Mouse (Mus musculus) splenic B cell, adult 2 months (primary cell): ENCODE results near the gene Gin1.

Source experiments
- DNase-seq: peaks from one replicate; pipeline ENCODE4 v3.0.0-alpha.2; 2011; ENCODE audit warnings: low read depth, low spot score
- H3K27me3 ChIP-seq: 2 replicates; pipeline ENCODE4 v1.6.1; 2012; ENCODE audit warnings: mild to moderate bottlenecking, low read length, moderate library complexity, mixed read lengths; ENCODE audit not compliant: control insufficient read depth, poor library complexity, insufficient read depth, severe bottlenecking
- H3K36me3 ChIP-seq: 2 replicates; pipeline ENCODE4 v1.6.1; 2012; ENCODE audit warnings: mild to moderate bottlenecking, low read length, moderate library complexity, mixed read lengths; ENCODE audit not compliant: control insufficient read depth, poor library complexity, insufficient read depth, severe bottlenecking

The Gin1 gene

DNA sequence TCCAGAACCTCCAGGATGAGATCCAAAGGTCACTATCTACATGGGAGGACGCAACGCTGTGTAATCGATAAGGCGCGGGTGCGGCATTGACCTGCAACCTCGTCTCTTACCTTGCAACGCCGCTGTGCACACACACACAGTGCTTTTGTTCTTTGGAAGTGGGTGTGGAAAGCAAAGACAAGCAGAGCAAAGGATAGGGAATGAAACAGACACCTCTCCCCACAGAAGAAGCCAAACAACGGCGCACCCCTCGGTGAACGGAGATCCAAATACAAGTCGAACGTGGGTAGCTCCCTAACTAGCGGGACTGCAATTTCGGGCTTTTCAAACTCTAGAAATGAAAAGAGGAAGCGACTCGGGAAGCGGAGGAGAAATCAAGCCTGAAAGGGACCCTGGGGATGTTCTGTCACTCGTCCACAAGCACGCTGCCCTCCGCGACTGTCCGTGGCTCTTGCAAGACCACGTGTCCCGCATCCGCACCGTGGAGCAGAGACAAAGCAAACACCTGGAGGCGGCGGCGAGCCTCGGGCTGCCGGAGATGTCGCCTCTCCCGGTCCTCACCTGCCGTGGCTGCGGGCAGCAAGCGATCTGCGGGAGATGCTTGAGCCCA, 573 bp upstream of the Gin1 start:
- H3K36me3 ChIP-seq, result no peaks in the 10 kb centered on the region
- peak; percentile 25 for DNase-seq

DNA sequence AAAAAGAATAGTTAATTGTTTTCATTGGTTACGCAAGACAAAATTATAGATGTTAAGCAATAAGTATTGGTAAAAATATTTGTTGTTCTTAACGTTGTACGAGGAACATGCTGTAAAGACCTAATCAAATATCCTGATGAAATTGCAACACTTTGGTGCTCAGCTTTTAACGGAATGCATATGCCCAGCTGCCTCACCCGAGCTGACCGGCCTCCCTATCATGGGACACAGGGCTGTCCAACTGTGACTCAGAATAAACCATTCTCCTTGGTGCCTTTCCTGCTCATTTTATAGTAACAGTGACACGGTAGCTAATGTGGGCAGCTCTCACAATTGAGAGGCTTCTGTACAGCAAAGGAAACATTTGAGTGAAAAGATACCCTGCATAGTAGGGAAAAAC, 1.1 kb downstream of the Gin1 start:
- DNase-seq, result no peak
- H3K36me3 ChIP-seq, result no peaks in the 10 kb centered on the region
- H3K27me3 ChIP-seq, result no peaks in the 10 kb centered on the region

More for the DNA sequence above, 573 bp upstream of the Gin1 start:
- H3K27me3 ChIP-seq, result no peaks in the 10 kb centered on the region

DNA sequence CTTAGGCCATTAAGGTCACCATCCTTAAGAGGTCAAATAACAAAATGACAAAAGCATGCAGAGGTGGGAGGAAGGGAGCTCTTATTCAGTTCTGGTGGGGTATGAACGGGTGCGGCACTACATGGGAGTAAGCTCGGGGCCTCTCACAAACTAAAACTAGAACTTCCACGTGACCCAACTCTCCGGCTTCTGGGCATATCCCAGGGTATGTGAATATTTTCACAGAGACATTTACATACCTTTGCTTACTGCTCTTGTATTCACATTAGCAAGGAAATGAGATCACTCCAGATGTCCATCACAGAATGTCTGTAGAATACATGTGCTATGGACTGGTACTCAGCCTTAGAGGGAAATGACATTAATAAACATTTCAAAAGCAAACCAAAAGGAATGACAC, 1.8 kb downstream of the Gin1 start:
- no peaks in the 10 kb centered on the region for H3K27me3 ChIP-seq
- no peaks in the 10 kb centered on the region for H3K36me3 ChIP-seq
- no peak for DNase-seq

DNA sequence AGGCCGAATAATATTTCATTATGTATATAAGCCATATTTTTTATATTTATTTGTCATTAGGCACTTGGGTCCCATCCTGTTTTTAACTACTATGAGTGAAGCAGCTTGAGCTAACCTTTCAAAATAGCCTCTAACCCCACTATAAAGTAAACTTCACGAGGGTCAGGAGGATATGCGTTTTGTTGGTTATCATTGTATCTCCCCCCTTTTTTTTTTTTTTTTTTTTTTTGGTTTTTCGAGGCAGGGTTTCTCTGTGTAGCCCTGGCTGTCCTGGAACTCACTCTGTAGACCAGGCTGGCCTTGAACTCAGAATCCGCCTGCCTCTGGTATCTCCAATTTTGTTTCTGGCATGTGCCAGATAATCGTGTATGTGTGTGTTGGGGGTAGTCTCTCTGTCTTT, 3.4 kb downstream of the Gin1 start:
- Histone ChIP-seq H3K36me3 (no peaks in the 10 kb centered on the region), H3K27me3 (no peaks in the 10 kb centered on the region)
- no peak for DNase-seq

DNA sequence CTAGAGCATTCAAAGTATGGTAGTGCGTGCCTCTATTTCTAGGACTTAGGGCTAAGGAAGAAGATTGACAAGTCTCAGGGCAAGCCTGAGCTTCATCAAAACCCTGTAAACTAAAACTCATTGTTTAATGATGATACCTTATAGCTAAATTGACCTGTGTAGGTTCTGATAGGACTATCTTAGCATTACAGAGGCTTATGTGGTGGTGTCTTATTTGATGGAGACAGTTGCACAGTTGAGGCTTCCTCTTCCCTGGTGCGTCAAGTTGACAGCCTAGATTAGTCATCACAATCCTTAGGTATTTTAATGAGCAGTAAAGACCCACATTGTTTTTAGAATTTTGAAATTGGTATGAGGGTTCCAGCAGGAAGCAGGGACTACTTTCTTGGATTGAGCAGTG, 4.0 kb downstream of the Gin1 start:
- no peak for DNase-seq

DNA sequence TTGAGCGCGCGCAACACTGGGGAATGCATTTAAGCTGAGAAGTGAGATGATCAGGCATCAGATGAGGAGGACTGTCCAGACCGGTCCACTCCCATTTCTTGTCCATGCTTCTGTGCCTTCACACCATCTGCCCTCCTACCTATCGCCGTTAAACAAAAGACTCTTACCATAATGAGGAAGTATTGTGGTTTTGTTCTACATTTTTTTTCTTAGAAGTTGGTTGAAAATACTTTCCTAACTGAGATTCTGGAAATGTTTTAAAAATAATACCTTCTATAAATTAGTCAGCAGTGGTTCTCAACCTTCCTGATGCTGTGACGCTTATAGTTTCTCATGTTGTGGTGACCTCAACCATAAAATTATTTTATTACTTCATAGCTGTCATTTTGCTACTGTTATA, 11.7 kb downstream of the Gin1 start:
- Histone ChIP-seq H3K27me3 (no peaks in the 10 kb centered on the region), H3K36me3 (no peaks in the 10 kb centered on the region)
- DNase-seq, result peak; percentile 26

More for the DNA sequence above, 4.0 kb downstream of the Gin1 start:
- Histone ChIP-seq H3K27me3 (no peaks in the 10 kb centered on the region), H3K36me3 (no peaks in the 10 kb centered on the region)

DNA sequence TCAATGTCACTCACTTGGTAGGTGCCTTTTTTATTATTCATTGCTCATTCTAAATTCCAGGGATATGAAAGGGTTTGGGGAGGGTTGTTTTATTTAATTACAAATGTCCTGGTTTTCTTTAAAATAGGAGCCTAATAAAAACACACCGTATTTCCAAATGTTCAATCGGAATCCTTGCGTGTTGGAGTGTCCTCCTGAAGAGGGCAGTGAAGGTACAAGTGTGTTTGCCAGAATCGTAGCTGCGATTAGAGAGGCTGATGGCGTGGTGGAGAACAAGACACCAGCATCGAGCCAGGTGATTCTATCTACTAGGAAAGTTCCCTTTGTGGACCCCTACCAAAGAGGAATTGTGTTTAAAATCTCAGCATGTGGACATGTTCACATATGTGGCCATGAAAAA, 15.0 kb downstream of the Gin1 start:
- Histone ChIP-seq H3K27me3 (no peaks in the 10 kb centered on the region), H3K36me3 (no peaks in the 10 kb centered on the region)
- DNase-seq, result no peak

DNA sequence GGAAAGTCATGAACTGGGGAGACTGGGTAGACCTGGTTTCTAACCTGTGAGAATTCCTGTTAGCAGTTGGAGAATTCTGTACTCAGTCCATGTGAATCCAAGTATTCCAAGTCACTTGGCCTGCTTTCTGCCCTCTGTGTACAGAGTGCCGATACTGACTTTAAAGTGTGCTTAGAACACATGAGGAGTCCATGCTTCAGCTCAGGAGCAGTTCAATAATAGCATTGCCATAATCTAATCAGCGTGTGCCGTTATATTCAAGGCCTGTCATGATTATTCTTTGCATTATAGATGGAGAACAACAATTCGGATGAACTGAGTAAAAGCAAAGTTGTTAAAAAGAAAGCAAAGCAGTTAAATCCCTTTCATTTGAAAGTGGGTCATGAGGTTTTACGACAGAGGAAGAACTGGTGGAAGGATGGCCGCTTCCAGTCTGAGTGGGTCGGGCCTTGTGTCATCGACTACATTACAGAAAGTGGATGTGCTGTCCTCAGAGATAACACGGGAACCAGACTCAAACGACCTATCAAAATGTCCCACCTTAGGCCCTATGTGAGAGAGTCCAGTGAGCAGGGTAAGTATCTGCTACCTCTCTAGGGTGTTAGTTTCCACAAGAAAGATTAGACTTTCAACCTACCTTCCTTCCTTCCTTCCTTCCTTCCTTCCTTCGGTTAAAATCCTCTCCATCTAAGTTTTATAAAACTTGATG, 15.9 kb downstream of the Gin1 start:
- no peak for DNase-seq

DNA sequence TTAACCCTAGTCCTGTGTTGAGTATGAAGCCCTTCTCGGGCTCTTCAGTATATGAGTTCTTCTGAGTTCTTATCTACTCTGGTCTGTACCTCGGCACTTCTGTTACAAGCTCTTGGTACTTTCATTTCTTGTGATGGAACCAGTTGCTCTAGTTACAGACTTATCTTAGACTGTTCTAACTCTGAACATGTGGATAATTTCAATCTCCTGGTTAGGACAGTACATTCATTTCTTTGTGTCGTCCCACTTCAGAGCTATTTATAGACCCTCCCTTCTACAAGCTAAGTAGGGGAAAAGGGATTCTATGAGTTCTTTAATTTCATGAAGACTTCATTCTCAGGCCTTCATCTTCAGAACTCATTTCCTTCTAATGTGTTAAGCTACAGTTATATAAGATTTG, 17.7 kb downstream of the Gin1 start:
- Histone ChIP-seq H3K36me3 (no peaks in the 10 kb centered on the region), H3K27me3 (no peaks in the 10 kb centered on the region)
- DNase-seq, result no peak

More for the DNA sequence above, 15.9 kb downstream of the Gin1 start:
- H3K36me3 ChIP-seq, result no peaks in the 10 kb centered on the region
- H3K27me3 ChIP-seq, result no peaks in the 10 kb centered on the region

DNA sequence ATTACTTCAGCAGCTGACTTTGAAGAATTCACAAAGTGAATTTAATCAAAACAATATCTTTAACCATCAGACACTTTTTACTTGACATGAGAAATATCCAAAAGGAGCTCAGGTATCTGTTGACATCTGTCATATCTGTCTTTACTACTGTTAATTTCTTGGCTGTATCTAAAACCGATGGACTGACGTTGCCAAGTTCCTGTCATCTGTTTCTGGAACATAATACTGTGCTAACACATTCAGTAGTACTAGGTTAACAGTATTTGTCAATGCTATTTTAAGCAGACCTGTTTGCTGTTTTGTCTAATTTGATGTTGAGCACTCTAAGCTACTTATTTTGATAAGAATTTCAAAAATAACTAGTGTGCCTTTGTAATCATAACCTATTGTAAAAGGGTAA, 18.5 kb downstream of the Gin1 start:
- Histone ChIP-seq H3K36me3 (no peaks in the 10 kb centered on the region), H3K27me3 (no peaks in the 10 kb centered on the region)
- DNase-seq, result no peak

DNA sequence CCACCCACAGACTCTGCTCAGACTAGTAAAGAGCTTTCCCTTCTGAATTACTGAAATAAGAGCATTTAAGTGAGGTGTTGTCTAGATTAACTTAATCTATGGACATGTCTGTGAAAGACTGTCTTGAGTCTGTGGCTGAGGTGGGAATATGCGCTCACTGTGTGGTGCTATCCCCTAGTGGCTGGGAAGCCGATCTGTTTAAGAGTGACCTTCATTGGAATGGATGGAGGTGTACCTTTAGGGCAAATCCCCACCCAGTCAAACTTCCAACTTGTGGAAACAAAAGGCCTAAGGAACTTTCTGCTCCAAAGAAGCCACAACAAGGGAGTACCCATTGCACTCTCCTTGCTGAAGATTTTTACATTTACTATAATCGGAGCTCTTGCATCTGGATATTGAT, 24.1 kb downstream of the Gin1 start:
- Histone ChIP-seq H3K27me3 (no peaks in the 10 kb centered on the region), H3K36me3 (no peaks in the 10 kb centered on the region)
- no peak for DNase-seq

DNA sequence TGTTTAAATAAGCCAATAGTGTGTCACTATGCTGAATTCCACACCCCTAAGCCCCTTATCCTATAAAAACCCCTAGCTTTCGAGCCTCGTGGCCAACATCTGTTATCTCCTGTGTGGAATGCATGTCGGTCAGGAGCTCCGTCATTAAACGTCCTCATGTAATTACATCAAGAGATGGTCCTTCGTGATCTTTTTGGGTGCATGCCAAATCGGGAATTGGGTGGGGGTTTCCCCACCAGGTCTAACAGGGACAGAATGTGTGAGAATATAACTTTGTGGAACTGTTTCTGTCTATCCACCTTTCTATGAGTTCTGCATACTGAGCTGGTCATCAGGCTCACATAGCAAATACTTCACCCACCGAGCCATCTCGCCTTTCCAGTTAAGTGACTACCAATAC, 26.0 kb downstream of the Gin1 start:
- Histone ChIP-seq H3K36me3 (no peaks in the 10 kb centered on the region), H3K27me3 (no peaks in the 10 kb centered on the region)
- DNase-seq, result no peak

DNA sequence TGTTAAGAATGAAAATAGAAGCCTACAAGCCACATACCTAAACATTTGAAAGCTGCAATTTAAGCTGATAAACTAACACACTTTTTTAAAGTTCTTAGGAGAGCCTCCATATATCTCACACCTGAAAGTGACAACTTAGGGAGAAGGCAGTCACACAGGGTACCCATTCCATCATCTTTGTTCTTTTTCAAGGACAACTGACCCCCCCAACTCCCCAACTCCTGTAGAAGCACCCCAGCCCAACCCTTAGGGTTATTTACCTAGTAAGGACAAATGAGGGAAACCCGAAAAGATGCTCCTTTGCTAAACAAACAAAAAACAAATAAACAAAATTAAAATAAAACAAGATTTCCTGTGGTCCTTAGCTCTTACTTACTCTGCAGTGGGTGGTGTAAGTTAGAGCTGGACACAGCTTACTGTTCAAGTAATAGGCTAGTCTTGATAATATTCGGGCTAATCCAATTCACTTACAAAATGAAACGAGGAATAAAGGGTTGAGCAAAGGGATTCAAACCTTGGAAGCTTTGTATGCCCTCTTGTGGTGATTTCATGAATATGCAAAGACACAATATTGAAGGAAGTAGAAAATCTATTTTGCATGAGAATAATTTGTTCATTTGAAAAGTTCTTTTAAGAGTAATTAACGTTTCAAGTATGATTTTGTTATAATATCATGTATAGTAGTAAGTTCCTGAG, 32.4 kb downstream of the Gin1 start:
- Histone ChIP-seq H3K36me3 (no peaks in the 10 kb centered on the region), H3K27me3 (no peaks in the 10 kb centered on the region)
- DNase-seq, result peak; percentile 33

DNA sequence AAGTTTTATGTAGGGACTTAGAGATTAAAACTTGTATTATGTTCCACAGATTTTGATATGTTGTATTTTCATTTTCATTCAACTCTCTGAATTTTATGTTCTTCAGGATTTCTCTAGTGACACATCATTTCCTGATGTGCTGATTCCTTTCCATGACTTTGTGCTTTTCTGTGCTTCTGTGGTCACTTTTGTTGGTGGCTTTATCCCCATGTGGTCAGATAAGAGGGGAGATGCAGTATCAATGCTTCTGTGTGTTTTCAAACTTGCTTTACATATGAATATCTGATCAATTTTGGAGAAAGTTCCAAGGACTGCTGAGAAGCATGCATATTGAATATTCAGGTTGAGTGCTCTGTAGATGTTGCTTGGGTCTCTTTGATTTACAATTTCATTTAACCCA, 34.5 kb downstream of the Gin1 start:
- no peaks in the 10 kb centered on the region for H3K27me3 ChIP-seq
- no peak for DNase-seq
- no peaks in the 10 kb centered on the region for H3K36me3 ChIP-seq

DNA sequence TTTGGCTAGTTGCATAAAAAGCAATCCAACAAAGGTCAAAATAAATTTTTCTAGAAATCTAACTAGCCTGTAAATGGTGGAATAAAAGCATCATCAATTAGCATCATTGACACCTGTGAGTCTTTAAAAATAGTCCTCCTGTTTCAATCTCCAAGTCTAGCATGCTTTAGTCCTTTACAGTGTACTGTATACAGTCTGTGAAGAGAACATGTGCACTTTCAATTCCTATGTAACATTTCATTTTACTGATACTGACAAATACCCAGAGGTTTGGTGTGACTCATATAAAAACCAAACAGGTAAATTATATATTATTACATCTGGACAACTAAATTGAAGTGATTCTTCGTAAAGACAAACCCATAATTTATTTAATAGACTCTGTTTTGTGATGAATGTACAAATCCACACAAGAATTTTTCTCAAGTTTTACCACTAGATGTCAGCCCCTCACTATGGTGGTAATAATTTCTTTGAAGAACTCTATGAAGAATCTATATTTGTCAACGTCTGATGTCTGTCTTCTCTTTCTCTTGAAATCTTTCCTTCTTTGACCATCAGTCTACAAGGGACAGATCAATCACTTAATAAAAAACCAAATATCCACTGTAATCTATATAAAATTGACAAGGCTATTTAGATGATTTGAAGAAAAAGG, 39.4 kb downstream of the Gin1 start:
- H3K27me3 ChIP-seq, result no peaks in the 10 kb centered on the region
- H3K36me3 ChIP-seq, result no peaks in the 10 kb centered on the region
- DNase-seq, result peak; percentile 5
